Mouse (Mus musculus): ENCODE data around the gene Sort1. TPM values are rescaled to one million over a fixed set of nuclear protein-coding genes. Genes with fewer than 3 reads are reported as not detected.

The Sort1 gene
- polyA plus RNA-seq, 1 experiment from 2014 or later: 7.6 TPM

DNA sequence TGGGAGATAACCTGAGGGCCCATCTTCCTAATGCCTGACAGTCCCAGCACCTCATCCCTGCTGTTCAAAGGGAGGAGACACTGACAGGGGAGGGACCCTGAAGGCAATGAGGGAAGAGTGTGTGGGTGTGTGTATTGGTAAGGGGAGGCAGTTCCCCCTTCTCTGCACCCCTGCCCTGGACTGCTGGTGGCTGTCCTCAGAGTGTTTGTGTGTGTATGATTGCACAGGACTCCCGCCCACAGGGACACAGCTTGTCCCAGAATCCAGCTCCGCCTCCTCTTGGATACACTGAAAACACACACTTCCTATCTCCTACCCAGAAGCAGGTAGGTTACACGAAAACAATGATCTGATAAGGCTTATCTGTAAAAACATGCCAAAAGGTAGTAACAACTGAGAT is 71.4 kb downstream of the Sort1 start:
- Histone ChIP-seq H3K27me3 (ENCODE audit: insufficient read depth, low read length) (no peaks in the 10 kb centered on the region), H3K9me3 (ENCODE audit: low read length) (no peaks in the 10 kb centered on the region), H3K36me3 (ENCODE audit: insufficient read depth, low read length) (peaks cover 46% of the 10 kb centered on the region), H3K4me1 (ENCODE audit: insufficient read depth, low read length) (no peaks in the 10 kb centered on the region), H3K4me3 (ENCODE audit: low read length) (no peak overlapping the region), H3K9ac (replicated peaks; ENCODE audit: low read length) (no peak overlapping the region), H3K4me2 (replicated peaks; ENCODE audit: low read depth, low read length) (no peak overlapping the region), H3K27ac (ENCODE audit: low read length) (no peak overlapping the region)
- ATAC-seq (ENCODE audit: low FRiP score, low TSS enrichment): no peak
- 85% methylated on average over 3 of the region's 3 CpGs for WGBS

DNA sequence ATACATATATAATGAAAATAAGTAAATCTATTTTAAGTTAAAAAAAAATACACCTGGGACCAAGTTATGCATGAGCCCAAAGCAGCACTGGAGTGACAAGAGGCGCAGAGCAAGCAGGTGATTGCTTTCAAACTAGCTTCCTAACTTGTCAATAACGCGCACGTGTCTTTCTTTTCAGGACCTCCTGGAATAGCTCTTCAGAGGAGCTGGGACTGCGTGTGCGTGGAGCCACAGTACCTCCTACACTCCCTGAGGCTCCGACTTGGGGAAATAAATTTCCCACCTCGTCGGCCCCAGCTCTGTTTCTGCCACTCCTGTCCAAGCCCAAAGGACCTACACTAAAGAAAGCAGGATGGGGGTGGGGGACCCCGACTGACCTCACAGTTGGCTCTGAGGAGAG is 73.2 kb downstream of the Sort1 start:
- Histone ChIP-seq H3K27me3 (ENCODE audit: insufficient read depth, low read length) (no peaks in the 10 kb centered on the region), H3K4me2 (replicated peaks; ENCODE audit: low read depth, low read length) (no peak overlapping the region), H3K27ac (ENCODE audit: low read length) (no peak overlapping the region), H3K4me3 (ENCODE audit: low read length) (no peak overlapping the region), H3K36me3 (ENCODE audit: insufficient read depth, low read length) (peaks cover 34% of the 10 kb centered on the region), H3K9ac (replicated peaks; ENCODE audit: low read length) (no peak overlapping the region), H3K9me3 (ENCODE audit: low read length) (no peaks in the 10 kb centered on the region), H3K4me1 (ENCODE audit: insufficient read depth, low read length) (peaks cover 9% of the 10 kb centered on the region)
- ATAC-seq (ENCODE audit: low FRiP score, low TSS enrichment): no peak
- WGBS: 65% methylated on average over 10 of the region's 10 CpGs

DNA sequence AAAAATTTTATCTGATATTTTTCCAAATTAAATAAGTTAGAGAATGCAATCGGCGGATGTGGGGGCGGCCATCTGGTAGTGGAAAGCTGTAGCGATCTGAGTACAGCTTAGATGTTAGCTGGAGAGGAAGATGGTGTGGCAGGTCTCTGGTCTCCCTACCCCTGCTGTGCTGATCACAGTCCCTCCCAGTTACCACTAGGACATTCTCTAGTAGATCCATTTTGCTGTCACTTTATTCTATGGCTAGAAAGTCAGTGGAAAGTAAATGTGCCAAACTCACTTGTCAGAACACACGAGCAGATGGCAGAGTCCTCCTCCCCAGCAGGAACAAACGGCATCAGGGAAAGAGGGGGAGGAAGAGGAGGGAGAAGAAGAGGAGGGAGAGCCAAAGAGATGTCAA is 74.6 kb downstream of the Sort1 start:
- Histone ChIP-seq H3K4me2 (replicated peaks; ENCODE audit: low read depth, low read length) (no peak overlapping the region), H3K9me3 (ENCODE audit: low read length) (no peaks in the 10 kb centered on the region), H3K4me3 (ENCODE audit: low read length) (no peak overlapping the region), H3K36me3 (ENCODE audit: insufficient read depth, low read length) (peaks cover 29% of the 10 kb centered on the region), H3K9ac (replicated peaks; ENCODE audit: low read length) (no peak overlapping the region), H3K4me1 (ENCODE audit: insufficient read depth, low read length) (peaks cover 9% of the 10 kb centered on the region), H3K27ac (ENCODE audit: low read length) (no peak overlapping the region), H3K27me3 (ENCODE audit: insufficient read depth, low read length) (no peaks in the 10 kb centered on the region)
- WGBS: 73% methylated on average over 6 of the region's 6 CpGs
- ATAC-seq (ENCODE audit: low FRiP score, low TSS enrichment): no peak

- H3K27me3 ChIP-seq (ENCODE audit: insufficient read depth, low read length): no peaks in the 10 kb centered on the region
- H3K9me3 ChIP-seq (ENCODE audit: low read length): no peaks in the 10 kb centered on the region
- H3K4me2 ChIP-seq (replicated peaks; ENCODE audit: low read depth, low read length): 0 out of 2 replicates have a peak overlapping the region, but pooled peaks have one; percentile 30
- H3K4me1 ChIP-seq (ENCODE audit: insufficient read depth, low read length): peaks cover 9% of the 10 kb centered on the region
- H3K9ac ChIP-seq (replicated peaks; ENCODE audit: low read length): peak overlapping the region; percentile 46; the same call in 1 of the 2 replicates
- no peak overlapping the region for H3K4me3 ChIP-seq (ENCODE audit: low read length)
- ATAC-seq (ENCODE audit: low FRiP score, low TSS enrichment): peak; percentile 70
- H3K27ac ChIP-seq (ENCODE audit: low read length): peak overlapping the region; percentile 72
- WGBS: 10% methylated on average over 7 of the region's 7 CpGs
- H3K36me3 ChIP-seq (ENCODE audit: insufficient read depth, low read length): peaks cover 10% of the 10 kb centered on the region
Measured at GRCm38 (mm10) chr3:108360894-108361293, 77.0 kb downstream of the Sort1 start.

DNA sequence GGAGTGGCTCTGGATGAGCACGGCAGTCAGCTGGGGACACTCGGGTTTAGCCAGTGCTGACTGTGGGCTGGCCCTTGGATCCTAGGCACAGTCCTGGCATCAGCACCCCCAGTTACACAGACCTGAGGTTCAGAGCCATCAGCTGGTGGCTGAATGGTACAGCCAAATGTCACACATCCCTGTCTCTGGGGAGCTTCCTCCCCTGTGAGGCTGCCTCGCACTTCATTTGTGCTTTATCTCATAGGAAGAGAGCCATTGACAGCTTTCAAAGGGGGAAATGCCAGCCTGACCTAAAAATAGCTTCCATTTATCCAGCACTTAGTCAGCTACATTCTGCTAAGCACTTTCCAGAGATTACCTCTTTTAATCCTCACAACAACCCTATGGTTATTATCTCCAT is 79.7 kb downstream of the Sort1 start:
- Histone ChIP-seq H3K27me3 (ENCODE audit: insufficient read depth, low read length) (no peaks in the 10 kb centered on the region), H3K4me2 (replicated peaks; ENCODE audit: low read depth, low read length) (no peak overlapping the region), H3K27ac (ENCODE audit: low read length) (no peak overlapping the region), H3K4me1 (ENCODE audit: insufficient read depth, low read length) (peaks cover 9% of the 10 kb centered on the region), H3K36me3 (ENCODE audit: insufficient read depth, low read length) (no peaks in the 10 kb centered on the region), H3K9ac (replicated peaks; ENCODE audit: low read length) (no peak overlapping the region), H3K9me3 (ENCODE audit: low read length) (no peaks in the 10 kb centered on the region), H3K4me3 (ENCODE audit: low read length) (no peak overlapping the region)
- 62% methylated on average over 3 of the region's 3 CpGs for WGBS
- no peak for ATAC-seq (ENCODE audit: low FRiP score, low TSS enrichment)

DNA sequence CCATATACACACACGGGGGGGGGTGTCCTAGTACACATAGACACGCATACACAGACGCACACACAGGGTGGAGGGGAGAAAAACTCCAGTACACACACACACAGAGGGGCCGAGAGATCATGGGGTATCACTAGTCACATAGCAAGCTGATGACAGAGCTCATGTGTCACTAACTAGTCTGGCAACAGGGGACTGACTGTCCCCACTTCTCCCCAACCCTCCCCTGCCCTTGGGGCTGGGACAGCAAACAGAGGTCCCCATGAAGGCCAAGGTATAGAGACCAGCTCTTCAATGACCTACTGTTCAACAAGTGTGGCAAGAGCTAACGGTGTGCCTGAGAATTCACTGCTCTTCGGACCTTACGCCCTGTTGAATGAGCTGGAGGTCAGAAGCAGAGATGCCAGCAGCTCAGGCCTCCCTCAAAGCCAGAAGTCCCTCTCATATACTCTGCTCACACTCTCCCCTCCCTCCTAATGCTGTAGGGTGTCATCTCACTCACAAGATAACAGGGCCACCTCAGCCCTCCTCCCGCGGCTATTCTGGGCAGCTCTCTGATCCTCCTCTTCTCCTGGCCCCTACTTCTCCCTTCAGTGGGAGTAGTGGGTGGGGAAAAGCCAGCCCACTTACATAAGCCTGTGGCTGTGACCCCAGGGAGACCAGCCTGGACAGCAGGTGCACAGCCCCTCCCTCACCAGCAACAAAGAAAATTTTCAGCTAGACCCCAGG is 80.6 kb downstream of the Sort1 start, which contains the start of gene Mybphl:
Gene Mybphl, plus strand, starts transcription at position 642 of the 726 bp plus-strand sequence.
- no peak within 1 kb of the TSS for H3K27ac ChIP-seq (ENCODE audit: low read length)
- no peaks in the 10 kb centered on the region for H3K36me3 ChIP-seq (ENCODE audit: insufficient read depth, low read length)
- H3K9me3 ChIP-seq (ENCODE audit: low read length): no peaks in the 10 kb centered on the region
- H3K9ac ChIP-seq (replicated peaks; ENCODE audit: low read length): no peak within 1 kb of the TSS
- H3K4me1 ChIP-seq (ENCODE audit: insufficient read depth, low read length): peaks cover 9% of the 10 kb centered on the region
- no peak within 1 kb of the TSS for H3K4me3 ChIP-seq (ENCODE audit: low read length)
- WGBS: 62% methylated on average over 9 of the region's 9 CpGs
- H3K27me3 ChIP-seq (ENCODE audit: insufficient read depth, low read length): no peaks in the 10 kb centered on the region
- no peak within 1 kb of the TSS for H3K4me2 ChIP-seq (replicated peaks; ENCODE audit: low read depth, low read length)
- no peak for ATAC-seq (ENCODE audit: low FRiP score, low TSS enrichment)

DNA sequence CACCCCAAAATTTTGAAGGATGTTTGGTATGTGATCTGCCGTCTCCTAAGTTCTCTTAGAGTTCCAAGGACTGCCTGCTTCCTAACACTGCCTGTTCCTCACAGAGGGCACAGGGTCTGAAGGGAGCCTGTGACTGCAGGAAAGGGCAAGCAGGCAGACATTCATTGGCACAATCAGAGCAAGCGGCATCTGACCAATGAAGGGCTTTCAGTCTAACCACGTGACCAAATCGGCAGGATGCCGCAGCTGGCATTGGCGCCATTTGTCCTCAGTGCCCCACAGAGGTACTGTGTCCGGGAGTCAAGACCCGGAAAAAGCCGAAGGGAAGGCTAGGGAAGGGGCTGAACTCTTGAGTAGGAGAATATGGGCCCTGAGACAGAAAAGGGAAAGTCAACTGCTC is 83.3 kb downstream of the Sort1 start:
- H3K4me2 ChIP-seq (replicated peaks; ENCODE audit: low read depth, low read length): peak overlapping the region; percentile 8; the same call in 1 of the 2 replicates
- no peak for ATAC-seq (ENCODE audit: low FRiP score, low TSS enrichment)

DNA sequence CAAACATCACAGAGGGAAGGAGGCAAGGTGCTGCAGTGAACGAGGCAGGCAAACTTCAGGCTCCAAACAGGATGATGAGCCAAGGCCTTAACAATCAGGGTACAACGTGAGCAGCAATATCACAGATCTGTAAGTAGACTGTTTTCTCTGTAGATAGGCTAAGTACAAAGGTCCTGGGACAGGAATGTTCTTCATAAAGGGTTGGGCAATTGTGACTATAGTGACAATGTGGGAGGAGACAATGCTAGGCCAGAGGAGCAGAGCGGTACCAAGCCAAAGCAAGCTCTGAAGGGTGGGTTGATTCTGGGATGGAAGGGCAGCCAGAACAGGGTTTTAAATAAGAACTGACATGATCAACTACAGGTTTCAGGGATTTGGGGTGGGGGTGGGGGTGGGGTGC is 83.9 kb downstream of the Sort1 start:
- Histone ChIP-seq H3K9ac (replicated peaks; ENCODE audit: low read length) (no peak overlapping the region), H3K27me3 (ENCODE audit: insufficient read depth, low read length) (no peaks in the 10 kb centered on the region), H3K4me1 (ENCODE audit: insufficient read depth, low read length) (no peaks in the 10 kb centered on the region), H3K9me3 (ENCODE audit: low read length) (no peaks in the 10 kb centered on the region), H3K4me3 (ENCODE audit: low read length) (no peak overlapping the region), H3K36me3 (ENCODE audit: insufficient read depth, low read length) (no peaks in the 10 kb centered on the region), H3K4me2 (replicated peaks; ENCODE audit: low read depth, low read length) (no peak overlapping the region), H3K27ac (ENCODE audit: low read length) (no peak overlapping the region)
- 76% methylated on average over 3 of the region's 3 CpGs for WGBS
- no peak for ATAC-seq (ENCODE audit: low FRiP score, low TSS enrichment)

More for the DNA sequence above, 83.3 kb downstream of the Sort1 start:
- no peak overlapping the region for H3K27ac ChIP-seq (ENCODE audit: low read length)
- no peak overlapping the region for H3K4me3 ChIP-seq (ENCODE audit: low read length)
- 54% methylated on average over 9 of the region's 9 CpGs for WGBS
- no peaks in the 10 kb centered on the region for H3K9me3 ChIP-seq (ENCODE audit: low read length)
- no peaks in the 10 kb centered on the region for H3K4me1 ChIP-seq (ENCODE audit: insufficient read depth, low read length)
- H3K36me3 ChIP-seq (ENCODE audit: insufficient read depth, low read length): no peaks in the 10 kb centered on the region
- H3K27me3 ChIP-seq (ENCODE audit: insufficient read depth, low read length): no peaks in the 10 kb centered on the region
- H3K9ac ChIP-seq (replicated peaks; ENCODE audit: low read length): no peak overlapping the region

GRCm38 (mm10) chr3:108368721-108369120 is 84.8 kb downstream of the Sort1 start:
- no peaks in the 10 kb centered on the region for H3K27me3 ChIP-seq (ENCODE audit: insufficient read depth, low read length)
- no peaks in the 10 kb centered on the region for H3K9me3 ChIP-seq (ENCODE audit: low read length)
- H3K4me3 ChIP-seq (ENCODE audit: low read length): no peak overlapping the region
- H3K27ac ChIP-seq (ENCODE audit: low read length): no peak overlapping the region
- 84% methylated on average over 5 of the region's 5 CpGs for WGBS
- no peak overlapping the region for H3K4me2 ChIP-seq (replicated peaks; ENCODE audit: low read depth, low read length)
- H3K9ac ChIP-seq (replicated peaks; ENCODE audit: low read length): no peak overlapping the region
- H3K4me1 ChIP-seq (ENCODE audit: insufficient read depth, low read length): no peaks in the 10 kb centered on the region
- ATAC-seq (ENCODE audit: low FRiP score, low TSS enrichment): no peak
- H3K36me3 ChIP-seq (ENCODE audit: insufficient read depth, low read length): no peaks in the 10 kb centered on the region

GRCm38 (mm10) chr3:108372274-108372673 is 88.4 kb downstream of the Sort1 start:
- no peaks in the 10 kb centered on the region for H3K9me3 ChIP-seq (ENCODE audit: low read length)
- H3K27ac ChIP-seq (ENCODE audit: low read length): no peak overlapping the region
- H3K27me3 ChIP-seq (ENCODE audit: insufficient read depth, low read length): no peaks in the 10 kb centered on the region
- 69% methylated on average over 3 of the region's 3 CpGs for WGBS
- no peaks in the 10 kb centered on the region for H3K36me3 ChIP-seq (ENCODE audit: insufficient read depth, low read length)
- H3K4me1 ChIP-seq (ENCODE audit: insufficient read depth, low read length): no peaks in the 10 kb centered on the region
- H3K9ac ChIP-seq (replicated peaks; ENCODE audit: low read length): no peak overlapping the region
- no peak overlapping the region for H3K4me3 ChIP-seq (ENCODE audit: low read length)
- H3K4me2 ChIP-seq (replicated peaks; ENCODE audit: low read depth, low read length): no peak overlapping the region
- no peak for ATAC-seq (ENCODE audit: low FRiP score, low TSS enrichment)
